Comparison of ENCODE assay signal across 9 mouse cellular contexts in the genomic region with DNA sequence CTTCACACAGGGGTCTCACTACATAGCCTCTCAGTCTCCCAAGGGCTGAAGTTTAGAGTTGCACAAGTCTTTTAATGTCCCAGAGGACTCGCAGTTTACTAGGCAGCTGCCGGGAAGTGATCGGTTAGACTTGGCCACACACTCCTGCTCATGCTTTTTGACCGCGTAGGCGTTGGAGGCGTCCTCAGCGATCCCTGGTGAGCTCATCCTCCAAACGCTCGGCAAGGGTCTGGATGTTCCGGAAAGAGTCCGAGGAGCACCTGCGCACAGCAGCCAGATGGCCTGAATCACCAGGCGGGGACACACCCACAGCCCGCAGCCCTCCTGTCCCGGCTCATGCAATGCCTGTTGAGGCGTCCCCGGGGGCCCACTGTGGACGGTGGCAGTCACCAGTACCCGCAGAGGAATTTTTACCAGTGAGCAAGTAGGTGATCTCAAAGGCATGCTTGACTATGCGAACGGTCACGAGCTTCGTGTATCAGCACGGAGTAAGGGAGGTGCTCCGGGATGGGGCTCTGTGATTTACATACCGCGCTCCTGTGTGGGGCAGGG. TPM values are rescaled to one million over a fixed set of nuclear protein-coding genes. Genes with fewer than 3 reads are reported as not detected.
DNase-seq lines count a peak whose midpoint lies in the region; ATAC-seq and TF ChIP-seq lines count a peak whose summit lies in the region.
"Had no signal": no experiment of that assay in that cellular context is flagged by ENCODE, and none has a peak within 500 bp of the region (broad histone marks: within the 10 kb centered on the region; RNA-seq: fewer than 3 reads in every experiment).

No protein-coding gene starts in this region.

- peak; percentile 77 for DNase-seq in adrenal gland, adult 8-10 months
- DNase-seq in forebrain, embryonic 11.5 days (ENCODE audit: low spot score) = peak; percentile 73
- peak; percentile 73 for DNase-seq in heart, postnatal 25 days (ENCODE audit: low spot score)
- peak; percentile 57 for DNase-seq in limb, embryonic 11.5 days (ENCODE audit: low spot score)
- peak; percentile 91 for DNase-seq in midbrain, embryonic 11.5 days (ENCODE audit: low spot score, missing footprints)
- DNase-seq in testis, postnatal 10 days (ENCODE audit: low spot score) = peak; percentile 79
- DNase-seq in layer of hippocampus, adult 11-12 months (ENCODE audit: low spot score) = no peak

- intact Hi-C loops in heart, postnatal 25 days (cut with DNase I) = loop anchor here (5.0 kb wide), 1 partner anchor 140 kb away; the partner anchor contains the start of gene Rab35

- H3K27me3 ChIP-seq in E14TG2a.4 (ENCODE audit: insufficient read depth, low read length) = peaks cover 2% of the 10 kb centered on the region
- no peaks in the 10 kb centered on the region for H3K27me3 ChIP-seq in forebrain, embryonic 11.5 days (ENCODE audit: control insufficient read depth, insufficient read depth, low read length)
- H3K27me3 ChIP-seq in limb, embryonic 11.5 days (ENCODE audit: control insufficient read depth, insufficient read depth, low read length) = no peaks in the 10 kb centered on the region
- H3K27me3 ChIP-seq in midbrain, embryonic 11.5 days (ENCODE audit: control insufficient read depth, insufficient read depth, low read length) = no peaks in the 10 kb centered on the region

- ATAC-seq in forebrain, embryonic 11.5 days (replicated peaks; ENCODE audit: low FRiP score) = no peak
- no peak for ATAC-seq in limb, embryonic 11.5 days (ENCODE audit: insufficient number of reproducible peaks, low FRiP score, low TSS enrichment, low read depth)
- no peak for ATAC-seq in midbrain, embryonic 11.5 days (ENCODE audit: low FRiP score)

- TF ChIP-seq CTCF in E14TG2a.4 (conservative IDR thresholded peaks at IDR 0.05; ENCODE audit: low read length) = no peak

- peaks cover 64% of the 10 kb centered on the region for H3K4me1 ChIP-seq in E14TG2a.4 (replicated peaks; ENCODE audit: low read depth, low read length)
- peaks cover 4% of the 10 kb centered on the region; the same call in 1 of the 2 replicates for H3K4me1 ChIP-seq in forebrain, embryonic 11.5 days (replicated peaks; ENCODE audit: control insufficient read depth, insufficient read depth, low read length)
- peaks cover 4% of the 10 kb centered on the region; the same call in 1 of the 2 replicates for H3K4me1 ChIP-seq in limb, embryonic 11.5 days (ENCODE audit: control insufficient read depth, insufficient read depth, low read length)
- H3K4me1 ChIP-seq in midbrain, embryonic 11.5 days (ENCODE audit: control insufficient read depth, insufficient read depth, low read length) = peaks cover 12% of the 10 kb centered on the region

- peak overlapping the region; percentile 75 for H3K4me3 ChIP-seq in E14TG2a.4 (replicated peaks; ENCODE audit: low read length)
- peak overlapping the region; percentile 10; the same call in 1 of the 2 replicates for H3K4me3 ChIP-seq in forebrain, embryonic 11.5 days (ENCODE audit: low read depth, low read length)
- H3K4me3 ChIP-seq in limb, embryonic 11.5 days (ENCODE audit: low read depth, low read length) = no peak overlapping the region
- no peak overlapping the region for H3K4me3 ChIP-seq in midbrain, embryonic 11.5 days (ENCODE audit: low read depth, low read length)

- no peaks in the 10 kb centered on the region for H3K36me3 ChIP-seq in E14TG2a.4 (ENCODE audit: insufficient read depth, low read length)
- no peaks in the 10 kb centered on the region for H3K36me3 ChIP-seq in forebrain, embryonic 11.5 days (ENCODE audit: control insufficient read depth, insufficient read depth, low read length)
- no peaks in the 10 kb centered on the region for H3K36me3 ChIP-seq in limb, embryonic 11.5 days (ENCODE audit: control insufficient read depth, insufficient read depth, low read length)
- no peaks in the 10 kb centered on the region for H3K36me3 ChIP-seq in midbrain, embryonic 11.5 days (ENCODE audit: control insufficient read depth, insufficient read depth, low read length)

- WGBS in forebrain, embryonic 11.5 days = 9% methylated on average over 28 of the region's 28 CpGs
- WGBS in limb, embryonic 11.5 days = 9% methylated on average over 28 of the region's 28 CpGs
- 6% methylated on average over 28 of the region's 28 CpGs for WGBS in midbrain, embryonic 11.5 days

- H3K9me3 ChIP-seq in E14TG2a.4 (ENCODE audit: low read length) = no peaks in the 10 kb centered on the region
- H3K9me3 ChIP-seq in forebrain, embryonic 11.5 days (ENCODE audit: control insufficient read depth, low read length) = no peaks in the 10 kb centered on the region
- no peaks in the 10 kb centered on the region for H3K9me3 ChIP-seq in limb, embryonic 11.5 days (ENCODE audit: control insufficient read depth, low read length)
- H3K9me3 ChIP-seq in midbrain, embryonic 11.5 days (ENCODE audit: control insufficient read depth, low read length) = no peaks in the 10 kb centered on the region

- no peak overlapping the region for H3K27ac ChIP-seq in forebrain, embryonic 11.5 days (ENCODE audit: low read depth, low read length)
- H3K27ac ChIP-seq in limb, embryonic 11.5 days (replicated peaks; ENCODE audit: low read depth, low read length) = no peak overlapping the region
- no peak overlapping the region for H3K27ac ChIP-seq in midbrain, embryonic 11.5 days (ENCODE audit: low read depth, low read length)

- H3K4me2 ChIP-seq in forebrain, embryonic 11.5 days (ENCODE audit: low read depth, low read length, severe bottlenecking) = peak overlapping the region; percentile 45
- peak overlapping the region; percentile 33 for H3K4me2 ChIP-seq in limb, embryonic 11.5 days (ENCODE audit: low read depth, severe bottlenecking)
- H3K4me2 ChIP-seq in midbrain, embryonic 11.5 days = peak overlapping the region; percentile 43

- H3K9ac ChIP-seq in forebrain, embryonic 11.5 days (ENCODE audit: low read length) = peak overlapping the region; percentile 37
- H3K9ac ChIP-seq in limb, embryonic 11.5 days (ENCODE audit: low read length) = no peak overlapping the region
- peak overlapping the region; percentile 36; the same call in 1 of the 2 replicates for H3K9ac ChIP-seq in midbrain, embryonic 11.5 days (ENCODE audit: low read length)

RNA-seq across cellular contexts. Expression of gene Sirt4, which starts 7.3 kb away (rescaled TPM):
- total RNA-seq in adrenal gland, adult 8-10 months (2022) = 10 to 100 TPM; 24.6 to 53.8 (median 41.2) TPM
- polyA plus RNA-seq in forebrain, embryonic 11.5 days (2014; fragmentation: Nextera tagmentation; extraction: Ambion mirVana) = 20.6 and 22.0 TPM in 2 replicates
- 10 to 100 TPM; 16.8 to 18.5 TPM for total RNA-seq in heart, postnatal 25 days (2021)
- 19.2 and 19.7 TPM in 2 replicates for polyA plus RNA-seq in limb, embryonic 11.5 days (2014; fragmentation: Nextera tagmentation; extraction: Ambion mirVana)
- polyA plus RNA-seq in midbrain, embryonic 11.5 days (2014; fragmentation: Nextera tagmentation; extraction: Ambion mirVana) = 16.2 and 18.9 TPM in 2 replicates

RNA-seq across cellular contexts. Expression of gene Pxn, which starts 14.6 kb away (rescaled TPM):
- 10 to 100 TPM; 32.1 to 64.5 (median 44.8) TPM for total RNA-seq in adrenal gland, adult 8-10 months (2022)
- 11.9 and 12.3 TPM in 2 replicates for polyA plus RNA-seq in forebrain, embryonic 11.5 days (2014; fragmentation: Nextera tagmentation; extraction: Ambion mirVana)
- total RNA-seq in heart, postnatal 25 days (2021) = 10 to 100 TPM; 34.4 to 39.5 TPM
- polyA plus RNA-seq in limb, embryonic 11.5 days (2014; fragmentation: Nextera tagmentation; extraction: Ambion mirVana) = 13.5 and 17.7 TPM in 2 replicates
- polyA plus RNA-seq in midbrain, embryonic 11.5 days (2014; fragmentation: Nextera tagmentation; extraction: Ambion mirVana) = 7.3 and 7.7 TPM in 2 replicates

RNA-seq across cellular contexts. Expression of gene Pla2g1b, which starts 25.8 kb away (rescaled TPM):
- total RNA-seq in adrenal gland, adult 8-10 months (2022) = under 1 TPM in 1 of 4 experiments, not detected in 3; 0.93 TPM
- not detected in 2 replicates for polyA plus RNA-seq in forebrain, embryonic 11.5 days (2014; fragmentation: Nextera tagmentation; extraction: Ambion mirVana)
- total RNA-seq in heart, postnatal 25 days (2021) = not detected
- polyA plus RNA-seq in limb, embryonic 11.5 days (2014; fragmentation: Nextera tagmentation; extraction: Ambion mirVana) = not detected in 2 replicates
- polyA plus RNA-seq in midbrain, embryonic 11.5 days (2014; fragmentation: Nextera tagmentation; extraction: Ambion mirVana) = not detected in 2 replicates
- total RNA-seq: left cerebral cortex, postnatal 10 days had no signal

Comparison
In these comparisons a context has a peak if more than half of its experiments do, and no peak if none do; other contexts are left out.
1. H3K4me3 ChIP-seq: peak in E14TG2a.4 (single experiment) and forebrain, embryonic 11.5 days (single experiment); none in limb, embryonic 11.5 days (single experiment) and midbrain, embryonic 11.5 days (single experiment).
2. Peak in every context shown above with its lines, with median percentiles within 50 percentile points of each other: H3K4me2 ChIP-seq.